Mouse (Mus musculus) midbrain, embryonic 15.5 days (tissue): ENCODE results near the gene Ccdc78. TPM values are rescaled to one million over a fixed set of nuclear protein-coding genes. Genes with fewer than 3 reads are reported as not detected.

Source experiments
- ATAC-seq: fragments of 200-750 bp; cut with Nextera tagmentation; replicated peaks from 2 replicates; pipeline ENCODE4 v1.8.0; 2017; ENCODE audit warnings: moderate TSS enrichment
- H3K27ac ChIP-seq: fragments of 300-500 bp; sonication (generic); 2 replicates; pipeline ENCODE4 v1.5.1; 2015; ENCODE audit warnings: mild to moderate bottlenecking, inconsistent platforms
- H3K27me3 ChIP-seq: fragments of 300-500 bp; sonication (generic); replicated peaks from 2 replicates; pipeline ENCODE4 v1.6.1; 2015; ENCODE audit warnings: inconsistent platforms
- H3K36me3 ChIP-seq: fragments of 300-500 bp; sonication (generic); replicated peaks from 2 replicates; pipeline ENCODE4 v1.6.1; 2015; ENCODE audit warnings: inconsistent platforms
- H3K4me1 ChIP-seq: fragments of 300-500 bp; sonication (generic); 2 replicates; pipeline ENCODE4 v1.6.1; 2015; ENCODE audit warnings: inconsistent platforms
- H3K4me2 ChIP-seq: fragments of 300-500 bp; sonication (generic); 2 replicates; pipeline ENCODE4 v1.6.1; 2015; ENCODE audit warnings: inconsistent platforms, mild to moderate bottlenecking, moderate library complexity
- H3K4me3 ChIP-seq: fragments of 300-500 bp; sonication (generic); 2 replicates; pipeline ENCODE4 v1.5.1; 2015; ENCODE audit warnings: mild to moderate bottlenecking, inconsistent platforms
- H3K9ac ChIP-seq: fragments of 300-500 bp; sonication (generic); 2 replicates; pipeline ENCODE4 v1.6.1; 2015; ENCODE audit warnings: mild to moderate bottlenecking, inconsistent platforms
- H3K9me3 ChIP-seq: fragments of 300-500 bp; sonication (generic); 2 replicates; pipeline ENCODE4 v1.6.1; 2016; ENCODE audit warnings: inconsistent platforms
- WGBS: fragments of 180-500 bp; shearing (Covaris S2); methylation state at CpG from one replicate; pipeline ENCODE4 v1.1.7; 2015; ENCODE audit warnings: mixed read lengths; 5-methylcytosine and 5-hydroxymethylcytosine counted together
- polyA plus RNA-seq: library from polyadenylated mRNA; unstranded; fragments of >200 nt; fragmentation: Nextera tagmentation; extraction: Ambion mirVana; gene quantifications from 2 replicates; pipeline ENCODE4 v1.2.1, GENCODE M21; 2015

Ccdc78 gene
- polyA plus RNA-seq, 1 experiment from 2014 or later = 0.44 TPM

GRCm38 (mm10) chr17:25831451-25832281 lies 45.3 kb downstream of the Ccdc78 start:
- 63% methylated on average over 21 of the region's 21 CpGs for WGBS
- peak overlapping the region; percentile 80 for H3K4me3 ChIP-seq
- peak overlapping the region; percentile 95 for H3K4me2 ChIP-seq
- no peaks in the 10 kb centered on the region for H3K9me3 ChIP-seq
- ATAC-seq = no peak
- peak overlapping the region; percentile 77 for H3K9ac ChIP-seq
- H3K36me3 ChIP-seq = 0 out of 2 replicates have a peak, but pooled peaks cover 30% of the 10 kb centered on the region
- H3K4me1 ChIP-seq = peaks cover 84% of the 10 kb centered on the region
- H3K27ac ChIP-seq = peak overlapping the region; percentile 96
- no peaks in the 10 kb centered on the region for H3K27me3 ChIP-seq

GRCm38 (mm10) chr17:25832436-25833290 lies 46.3 kb downstream of the Ccdc78 start:
- ATAC-seq = peak; percentile 91
- under 1% methylated on average over 76 of the region's 77 CpGs for WGBS
- H3K4me1 ChIP-seq = peaks cover 84% of the 10 kb centered on the region

GRCm38 (mm10) chr17:25833291-25833663 lies 46.9 kb downstream of the Ccdc78 start, which contains the start of gene Stub1:
Stub1 (minus strand) TSS chr17:25833404.
- peaks cover 84% of the 10 kb centered on the region for H3K4me1 ChIP-seq
- under 1% methylated on average over 24 of the region's 24 CpGs for WGBS

More at GRCm38 (mm10) chr17:25832436-25833290, 46.3 kb downstream of the Ccdc78 start:
- no peaks in the 10 kb centered on the region for H3K27me3 ChIP-seq
- peak overlapping the region; percentile 95 for H3K4me2 ChIP-seq
- 0 out of 2 replicates have a peak, but pooled peaks cover 21% of the 10 kb centered on the region for H3K36me3 ChIP-seq
- peak overlapping the region; percentile 80 for H3K4me3 ChIP-seq
- peak overlapping the region; percentile 77 for H3K9ac ChIP-seq
- H3K27ac ChIP-seq = peak overlapping the region; percentile 96
- H3K9me3 ChIP-seq = no peaks in the 10 kb centered on the region

GRCm38 (mm10) chr17:25833961-25834594 lies 47.7 kb downstream of the Ccdc78 start:
- H3K27me3 ChIP-seq = no peaks in the 10 kb centered on the region
- H3K9ac ChIP-seq = peak overlapping the region; percentile 77
- H3K9me3 ChIP-seq = no peaks in the 10 kb centered on the region
- no peak for ATAC-seq
- peak overlapping the region; percentile 95 for H3K4me2 ChIP-seq
- peak overlapping the region; percentile 80 for H3K4me3 ChIP-seq
- 0 out of 2 replicates have a peak, but pooled peaks cover 19% of the 10 kb centered on the region for H3K36me3 ChIP-seq
- H3K4me1 ChIP-seq = peaks cover 80% of the 10 kb centered on the region
- H3K27ac ChIP-seq = peak overlapping the region; percentile 96
- WGBS = 59% methylated on average over 6 of the region's 6 CpGs

More at GRCm38 (mm10) chr17:25833291-25833663, 46.9 kb downstream of the Ccdc78 start, which contains the start of gene Stub1:
- H3K36me3 ChIP-seq = 0 out of 2 replicates have a peak, but pooled peaks cover 19% of the 10 kb centered on the region
- peak within 1 kb of the TSS; percentile 96 for H3K27ac ChIP-seq
- peak within 1 kb of the TSS; percentile 95 for H3K4me2 ChIP-seq
- no peaks in the 10 kb centered on the region for H3K27me3 ChIP-seq
- peak within 1 kb of the TSS; percentile 80 for H3K4me3 ChIP-seq
- H3K9me3 ChIP-seq = no peaks in the 10 kb centered on the region
- peak; percentile 41 for ATAC-seq
- H3K9ac ChIP-seq = peak within 1 kb of the TSS; percentile 77

GRCm38 (mm10) chr17:25834595-25835222 lies 48.3 kb downstream of the Ccdc78 start:
- Histone ChIP-seq H3K27ac (0 out of 2 replicates have a peak overlapping the region, but pooled peaks have one; percentile 96), H3K27me3 (no peaks in the 10 kb centered on the region), H3K9me3 (no peaks in the 10 kb centered on the region), H3K4me3 (peak overlapping the region; percentile 80), H3K4me1 (peaks cover 75% of the 10 kb centered on the region), H3K36me3 (0 out of 2 replicates have a peak, but pooled peaks cover 24% of the 10 kb centered on the region), H3K9ac (peak overlapping the region; percentile 77; the same call in 1 of the 2 replicates), H3K4me2 (peak overlapping the region; percentile 95)
- no peak for ATAC-seq
- 89% methylated on average over 12 of the region's 12 CpGs for WGBS

GRCm38 (mm10) chr17:25835301-25835700 lies 48.9 kb downstream of the Ccdc78 start:
- Histone ChIP-seq H3K27me3 (no peaks in the 10 kb centered on the region), H3K9ac (0 out of 2 replicates have a peak overlapping the region, but pooled peaks have one; percentile 70), H3K4me1 (peaks cover 69% of the 10 kb centered on the region), H3K9me3 (no peaks in the 10 kb centered on the region), H3K4me3 (no peak overlapping the region), H3K36me3 (peaks cover 22% of the 10 kb centered on the region; the same call in 1 of the 2 replicates), H3K4me2 (peak overlapping the region; percentile 95; the same call in 1 of the 2 replicates), H3K27ac (no peak overlapping the region)
- ATAC-seq = no peak
- 93% methylated on average over 7 of the region's 7 CpGs for WGBS

- peaks cover 22% of the 10 kb centered on the region for H3K36me3 ChIP-seq
- H3K4me3 ChIP-seq = peak overlapping the region; percentile 48
- no peaks in the 10 kb centered on the region for H3K9me3 ChIP-seq
- H3K4me1 ChIP-seq = peaks cover 64% of the 10 kb centered on the region
- no peak for ATAC-seq
- no peak overlapping the region for H3K27ac ChIP-seq
- 94% methylated on average over 16 of the region's 16 CpGs for WGBS
- H3K27me3 ChIP-seq = no peaks in the 10 kb centered on the region
- peak overlapping the region; percentile 70; the same call in 1 of the 2 replicates for H3K9ac ChIP-seq
- H3K4me2 ChIP-seq = peak overlapping the region; percentile 80
Observed at GRCm38 (mm10) chr17:25835816-25836215, 49.4 kb downstream of the Ccdc78 start.

- Histone ChIP-seq H3K9me3 (no peaks in the 10 kb centered on the region), H3K9ac (peak overlapping the region; percentile 70), H3K4me2 (peak overlapping the region; percentile 80), H3K27ac (peak overlapping the region; percentile 82), H3K4me1 (peaks cover 56% of the 10 kb centered on the region), H3K27me3 (no peaks in the 10 kb centered on the region), H3K4me3 (peak overlapping the region; percentile 48), H3K36me3 (peaks cover 22% of the 10 kb centered on the region)
- WGBS = 20% methylated on average over 23 of the region's 23 CpGs
- no peak for ATAC-seq
Observed at GRCm38 (mm10) chr17:25836397-25837075, 50.2 kb downstream of the Ccdc78 start.

GRCm38 (mm10) chr17:25837076-25837410 lies 50.7 kb downstream of the Ccdc78 start, which contains the start of gene Rhbdl1:
Rhbdl1 (minus strand) TSS chr17:25837295.
- peak within 1 kb of the TSS; percentile 82 for H3K27ac ChIP-seq
- peak; percentile 32 for ATAC-seq
- peaks cover 51% of the 10 kb centered on the region for H3K4me1 ChIP-seq
- H3K4me2 ChIP-seq = peak within 1 kb of the TSS; percentile 80
- peak within 1 kb of the TSS; percentile 48 for H3K4me3 ChIP-seq
- H3K9ac ChIP-seq = peak within 1 kb of the TSS; percentile 70
- peaks cover 27% of the 10 kb centered on the region for H3K36me3 ChIP-seq
- H3K27me3 ChIP-seq = no peaks in the 10 kb centered on the region
- under 1% methylated on average over 29 of the region's 29 CpGs for WGBS
- no peaks in the 10 kb centered on the region for H3K9me3 ChIP-seq

- Histone ChIP-seq H3K9ac (peak overlapping the region; percentile 70), H3K36me3 (peaks cover 29% of the 10 kb centered on the region), H3K4me1 (peaks cover 49% of the 10 kb centered on the region), H3K4me3 (no peak overlapping the region; the same call in 1 of the 2 replicates), H3K27me3 (no peaks in the 10 kb centered on the region), H3K4me2 (peak overlapping the region; percentile 80), H3K27ac (peak overlapping the region; percentile 82), H3K9me3 (no peaks in the 10 kb centered on the region)
- ATAC-seq = no peak
- WGBS = 12% methylated on average over 3 of the region's 3 CpGs
Observed at GRCm38 (mm10) chr17:25837533-25837932, 51.2 kb downstream of the Ccdc78 start.
